Mouse (Mus musculus) limb, embryonic 14.5 days (tissue): ENCODE data around the gene Hoxc11. TPM values are rescaled to one million over a fixed set of nuclear protein-coding genes. Genes with fewer than 3 reads are reported as not detected.
A peak's percentile ranks its signal among the peaks of the same experiment; 100 is the strongest.

Source experiments
- ATAC-seq: fragments of 200-750 bp; cut with Nextera tagmentation; 2 replicates; pipeline ENCODE4 v1.8.0; 2017; ENCODE audit warnings: low read depth, moderate number of reproducible peaks, moderate TSS enrichment; ENCODE audit not compliant: low FRiP score
- DNase-seq: peaks from one replicate; pipeline ENCODE4 v3.0.0-alpha.2; 2015; ENCODE audit warnings: low spot score
- H3K27ac ChIP-seq: fragments of 300-500 bp; sonication (generic); replicated peaks from 2 replicates; pipeline ENCODE4 v1.5.1; 2014; ENCODE audit warnings: low read depth, mild to moderate bottlenecking, low read length, moderate library complexity, mixed read lengths
- H3K27me3 ChIP-seq: fragments of 300-500 bp; sonication (generic); 2 replicates; pipeline ENCODE4 v1.6.1; 2014; ENCODE audit warnings: low read length, mixed read lengths; ENCODE audit not compliant: control insufficient read depth, insufficient read depth
- H3K36me3 ChIP-seq: fragments of 300-500 bp; sonication (generic); 2 replicates; pipeline ENCODE4 v1.6.1; 2014; ENCODE audit warnings: mild to moderate bottlenecking, low read length, moderate library complexity, mixed read lengths; ENCODE audit not compliant: control insufficient read depth, insufficient read depth
- H3K4me1 ChIP-seq: fragments of 300-500 bp; sonication (generic); 2 replicates; pipeline ENCODE4 v1.6.1; 2014; ENCODE audit warnings: antibody characterized with exemption, low read length, mixed read lengths; ENCODE audit not compliant: control insufficient read depth, insufficient read depth
- H3K4me2 ChIP-seq: fragments of 300-500 bp; sonication (generic); replicated peaks from 2 replicates; pipeline ENCODE4 v1.6.1; 2014; ENCODE audit warnings: low read depth, mild to moderate bottlenecking, low read length, moderate library complexity; ENCODE audit not compliant: severe bottlenecking
- H3K4me3 ChIP-seq: fragments of 300-500 bp; sonication (generic); replicated peaks from 2 replicates; pipeline ENCODE4 v1.5.1; 2014; ENCODE audit warnings: low read length
- H3K9ac ChIP-seq: fragments of 300-500 bp; sonication (generic); 2 replicates; pipeline ENCODE4 v1.6.1; 2014; ENCODE audit warnings: mild to moderate bottlenecking, low read depth, low read length, moderate library complexity; ENCODE audit not compliant: severe bottlenecking
- H3K9me3 ChIP-seq: fragments of 300-500 bp; sonication (generic); 2 replicates; pipeline ENCODE4 v1.6.1; 2016; ENCODE audit warnings: low read length; ENCODE audit not compliant: control insufficient read depth
- POLR2A ChIP-seq: fragments of 200-500 bp; IDR thresholded peaks from 2 replicates; pipeline ENCODE4 v1.8.0; 2012; ENCODE audit warnings: inconsistent platforms, mild to moderate bottlenecking, moderate library complexity, borderline replicate concordance; ENCODE audit not compliant: insufficient read depth, insufficient read length; ENCODE audit errors: extremely low read depth
- WGBS: fragments of 180-500 bp; shearing (Covaris S2); extraction: QIAGEN DNeasy Blood & Tissue Kit; methylation state at CpG from one replicate; pipeline ENCODE4 v1.1.7; 2014; 5-methylcytosine and 5-hydroxymethylcytosine counted together
- polyA plus RNA-seq, 2 experiments: library from polyadenylated mRNA; depleted of rRNA in 1 of 2; stranded (reverse) in 1 of 2; unstranded in 1 of 2; fragments of >200 nt; fragmentation: Nextera tagmentation in 1 of 2; extraction: Ambion mirVana in 1 of 2; gene quantifications; 2 replicates each; pipeline versions ENCODE4 v1.2.1 to v1.2.3; 2012 to 2014

Gene Hoxc11
- polyA plus RNA-seq, 2 experiments, result 1.4 to 7.6 TPM

- H3K4me3 ChIP-seq, result peak overlapping the region; percentile 44
- H3K9ac ChIP-seq, result peak overlapping the region; percentile 70
- DNase-seq (no peak), ATAC-seq (no peak)
- no peaks in the 10 kb centered on the region for H3K36me3 ChIP-seq
- H3K4me2 ChIP-seq, result peak overlapping the region; percentile 39
- H3K9me3 ChIP-seq, result no peaks in the 10 kb centered on the region
- H3K27ac ChIP-seq, result 0 out of 2 replicates have a peak overlapping the region, but pooled peaks have one; percentile 52
- TF ChIP-seq POLR2A, result no peak
- peaks cover 10% of the 10 kb centered on the region; the same call in 1 of the 2 replicates for H3K4me1 ChIP-seq
- peaks cover 85% of the 10 kb centered on the region for H3K27me3 ChIP-seq
- WGBS, result under 1% methylated on average over 28 of the region's 40 CpGs
Measured at GRCm38 (mm10) chr15:102955833-102956640, 1.8 kb downstream of the Hoxc11 start.

DNA sequence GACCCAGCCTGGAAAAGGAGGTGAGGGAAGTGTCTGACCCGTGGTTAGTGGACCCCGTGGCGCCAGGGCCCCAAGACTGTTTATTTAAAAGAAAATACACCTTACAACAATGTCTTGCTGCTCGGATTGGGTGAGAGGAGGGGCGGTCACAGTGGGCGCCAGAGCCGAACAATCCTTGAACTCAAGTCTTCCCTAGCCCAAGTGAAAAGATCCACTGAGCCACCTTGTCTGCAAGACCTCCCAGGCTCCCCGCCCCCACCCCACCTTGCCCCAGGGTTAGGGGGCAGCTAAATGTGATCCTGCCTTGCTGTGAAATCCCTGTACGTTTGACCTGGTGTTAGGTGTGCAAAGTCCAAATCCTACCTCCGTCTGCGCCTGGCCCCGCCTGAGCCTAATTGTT lies 2.7 kb downstream of the Hoxc11 start:
- DNase-seq (no peak), ATAC-seq (no peak)
- Histone ChIP-seq H3K27ac (no peak overlapping the region), H3K4me1 (peaks cover 12% of the 10 kb centered on the region; the same call in 1 of the 2 replicates), H3K36me3 (no peaks in the 10 kb centered on the region), H3K9ac (peak overlapping the region; percentile 70; the same call in 1 of the 2 replicates), H3K4me3 (peak overlapping the region; percentile 44; the same call in 1 of the 2 replicates), H3K27me3 (peaks cover 91% of the 10 kb centered on the region), H3K9me3 (no peaks in the 10 kb centered on the region), H3K4me2 (peak overlapping the region; percentile 39)
- TF ChIP-seq POLR2A, result no peak
- 8% methylated on average over 12 of the region's 12 CpGs for WGBS

- WGBS, result under 1% methylated on average over 13 of the region's 13 CpGs
- DNase-seq (peak; percentile 74), ATAC-seq (peak; percentile 42; the same call in 1 of the 2 replicates)
- TF ChIP-seq POLR2A, result no peak
- peak overlapping the region; percentile 18; the same call in 1 of the 2 replicates for H3K4me3 ChIP-seq
- H3K4me1 ChIP-seq, result peaks cover 12% of the 10 kb centered on the region; the same call in 1 of the 2 replicates
- peak overlapping the region; percentile 45 for H3K27ac ChIP-seq
- H3K4me2 ChIP-seq, result peak overlapping the region; percentile 43
- no peaks in the 10 kb centered on the region for H3K36me3 ChIP-seq
- 0 out of 2 replicates have a peak overlapping the region, but pooled peaks have one; percentile 3 for H3K9ac ChIP-seq
- H3K9me3 ChIP-seq, result no peaks in the 10 kb centered on the region
- peaks cover 89% of the 10 kb centered on the region for H3K27me3 ChIP-seq
Measured at GRCm38 (mm10) chr15:102959663-102960191, 5.5 kb downstream of the Hoxc11 start.

- Histone ChIP-seq H3K27ac (0 out of 2 replicates have a peak overlapping the region, but pooled peaks have one; percentile 39), H3K9ac (0 out of 2 replicates have a peak overlapping the region, but pooled peaks have one; percentile 21), H3K4me3 (no peak overlapping the region), H3K4me1 (peaks cover 12% of the 10 kb centered on the region; the same call in 1 of the 2 replicates), H3K27me3 (peaks cover 90% of the 10 kb centered on the region), H3K9me3 (no peaks in the 10 kb centered on the region), H3K36me3 (no peaks in the 10 kb centered on the region), H3K4me2 (peak overlapping the region; percentile 29)
- DNase-seq (no peak), ATAC-seq (no peak)
- no peak for TF ChIP-seq POLR2A
- 4% methylated on average over 6 of the region's 6 CpGs for WGBS
Measured at GRCm38 (mm10) chr15:102961728-102962127, 7.5 kb downstream of the Hoxc11 start.

GRCm38 (mm10) chr15:102962492-102962891 lies 8.3 kb downstream of the Hoxc11 start:
- Histone ChIP-seq H3K36me3 (no peaks in the 10 kb centered on the region), H3K27me3 (peaks cover 90% of the 10 kb centered on the region), H3K4me1 (peaks cover 12% of the 10 kb centered on the region; the same call in 1 of the 2 replicates), H3K9ac (peak overlapping the region; percentile 40), H3K27ac (peak overlapping the region; percentile 61), H3K9me3 (no peaks in the 10 kb centered on the region), H3K4me2 (peak overlapping the region; percentile 54), H3K4me3 (peak overlapping the region; percentile 21)
- TF ChIP-seq POLR2A, result no peak
- 4% methylated on average over 13 of the region's 13 CpGs for WGBS
- ATAC-seq, result no peak
- DNase-seq, result no peak
